Mouse (Mus musculus): ENCODE measurements around the gene Syt1. TPM values are rescaled to one million over a fixed set of nuclear protein-coding genes. Genes with fewer than 3 reads are reported as not detected.

The Syt1 gene
- polyA plus RNA-seq, 1 experiment = 0.67 TPM

DNA sequence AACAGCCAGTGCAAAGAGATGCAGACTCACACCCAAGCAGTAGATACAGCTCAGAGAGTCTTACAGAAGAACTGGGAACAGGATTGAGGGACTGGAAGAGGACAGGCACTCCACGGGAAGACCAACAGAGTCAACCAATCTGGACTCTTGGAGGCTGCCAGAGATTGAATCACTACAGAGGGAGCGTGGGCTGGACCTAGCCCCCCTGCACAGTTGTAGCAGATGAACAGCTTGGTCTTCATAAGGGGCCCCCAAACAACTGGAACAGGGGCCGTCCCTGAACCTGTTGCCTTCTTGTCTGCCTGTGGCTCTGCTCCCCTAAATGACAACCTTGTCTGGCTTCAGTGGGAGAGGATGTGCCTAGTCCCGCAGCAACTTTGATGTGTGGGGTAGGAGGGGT is 375.2 kb downstream of the Syt1 start:
- 79% methylated on average over 4 of the region's 4 CpGs for WGBS
- H3K27me3 ChIP-seq (ENCODE audit: control insufficient read depth, insufficient read depth, low read length) = no peaks in the 10 kb centered on the region
- H3K27ac ChIP-seq (ENCODE audit: insufficient read depth, low read depth, low read length) = no peak overlapping the region
- TF ChIP-seq POLR2A (IDR thresholded peaks at IDR 0.05; ENCODE audit: low read depth, low read length) (no peak), CTCF (IDR thresholded peaks at IDR 0.05; ENCODE audit: extremely low read depth, insufficient read length, insufficient replicate concordance, low read depth, low read length) (no peak)
- no peak overlapping the region for H3K4me3 ChIP-seq (ENCODE audit: low read depth, low read length)
- no peaks in the 10 kb centered on the region for H3K36me3 ChIP-seq (ENCODE audit: control insufficient read depth, insufficient read depth, low read length)
- H3K4me1 ChIP-seq (ENCODE audit: control insufficient read depth, insufficient read depth, insufficient read length, low read length) = no peaks in the 10 kb centered on the region

GRCm38 (mm10) chr10:108630841-108631240 is 379.9 kb downstream of the Syt1 start:
- Histone ChIP-seq H3K27me3 (ENCODE audit: control insufficient read depth, insufficient read depth, low read length) (no peaks in the 10 kb centered on the region), H3K27ac (ENCODE audit: insufficient read depth, low read depth, low read length) (no peak overlapping the region), H3K36me3 (ENCODE audit: control insufficient read depth, insufficient read depth, low read length) (no peaks in the 10 kb centered on the region), H3K4me3 (ENCODE audit: low read depth, low read length) (no peak overlapping the region), H3K4me1 (ENCODE audit: control insufficient read depth, insufficient read depth, insufficient read length, low read length) (no peaks in the 10 kb centered on the region)
- 81% methylated on average over 8 of the region's 8 CpGs for WGBS
- no peak for TF ChIP-seq CTCF (IDR thresholded peaks at IDR 0.05; ENCODE audit: extremely low read depth, insufficient read length, insufficient replicate concordance, low read depth, low read length)
- TF ChIP-seq POLR2A (IDR thresholded peaks at IDR 0.05; ENCODE audit: low read depth, low read length) = no peak

GRCm38 (mm10) chr10:108626404-108626803 is 384.4 kb downstream of the Syt1 start:
- WGBS = 18% methylated on average over 3 of the region's 3 CpGs
- no peaks in the 10 kb centered on the region for H3K36me3 ChIP-seq (ENCODE audit: control insufficient read depth, insufficient read depth, low read length)
- no peaks in the 10 kb centered on the region for H3K27me3 ChIP-seq (ENCODE audit: control insufficient read depth, insufficient read depth, low read length)
- no peaks in the 10 kb centered on the region for H3K4me1 ChIP-seq (ENCODE audit: control insufficient read depth, insufficient read depth, insufficient read length, low read length)
- no peak overlapping the region for H3K27ac ChIP-seq (ENCODE audit: insufficient read depth, low read depth, low read length)
- no peak overlapping the region for H3K4me3 ChIP-seq (ENCODE audit: low read depth, low read length)
- TF ChIP-seq POLR2A (IDR thresholded peaks at IDR 0.05; ENCODE audit: low read depth, low read length) (no peak), CTCF (IDR thresholded peaks at IDR 0.05; ENCODE audit: extremely low read depth, insufficient read length, insufficient replicate concordance, low read depth, low read length) (no peak)

- Histone ChIP-seq H3K27me3 (ENCODE audit: control insufficient read depth, insufficient read depth, low read length) (no peaks in the 10 kb centered on the region), H3K27ac (ENCODE audit: insufficient read depth, low read depth, low read length) (no peak overlapping the region), H3K36me3 (ENCODE audit: control insufficient read depth, insufficient read depth, low read length) (no peaks in the 10 kb centered on the region), H3K4me3 (ENCODE audit: low read depth, low read length) (no peak overlapping the region), H3K4me1 (ENCODE audit: control insufficient read depth, insufficient read depth, insufficient read length, low read length) (no peaks in the 10 kb centered on the region)
- TF ChIP-seq POLR2A (IDR thresholded peaks at IDR 0.05; ENCODE audit: low read depth, low read length) = no peak
- TF ChIP-seq CTCF (IDR thresholded peaks at IDR 0.05; ENCODE audit: extremely low read depth, insufficient read length, insufficient replicate concordance, low read depth, low read length) = no peak
- WGBS = 66% methylated on average over 4 of the region's 4 CpGs
Observed at GRCm38 (mm10) chr10:108623002-108623401, 387.8 kb downstream of the Syt1 start.

- Histone ChIP-seq H3K36me3 (ENCODE audit: control insufficient read depth, insufficient read depth, low read length) (no peaks in the 10 kb centered on the region), H3K27ac (ENCODE audit: insufficient read depth, low read depth, low read length) (no peak overlapping the region), H3K4me3 (ENCODE audit: low read depth, low read length) (no peak overlapping the region), H3K4me1 (ENCODE audit: control insufficient read depth, insufficient read depth, insufficient read length, low read length) (no peaks in the 10 kb centered on the region), H3K27me3 (ENCODE audit: control insufficient read depth, insufficient read depth, low read length) (no peaks in the 10 kb centered on the region)
- TF ChIP-seq CTCF (IDR thresholded peaks at IDR 0.05; ENCODE audit: extremely low read depth, insufficient read length, insufficient replicate concordance, low read depth, low read length) (no peak), POLR2A (IDR thresholded peaks at IDR 0.05; ENCODE audit: low read depth, low read length) (no peak)
- 86% methylated on average over 5 of the region's 5 CpGs for WGBS
Observed at GRCm38 (mm10) chr10:108619861-108620260, 390.9 kb downstream of the Syt1 start.

DNA sequence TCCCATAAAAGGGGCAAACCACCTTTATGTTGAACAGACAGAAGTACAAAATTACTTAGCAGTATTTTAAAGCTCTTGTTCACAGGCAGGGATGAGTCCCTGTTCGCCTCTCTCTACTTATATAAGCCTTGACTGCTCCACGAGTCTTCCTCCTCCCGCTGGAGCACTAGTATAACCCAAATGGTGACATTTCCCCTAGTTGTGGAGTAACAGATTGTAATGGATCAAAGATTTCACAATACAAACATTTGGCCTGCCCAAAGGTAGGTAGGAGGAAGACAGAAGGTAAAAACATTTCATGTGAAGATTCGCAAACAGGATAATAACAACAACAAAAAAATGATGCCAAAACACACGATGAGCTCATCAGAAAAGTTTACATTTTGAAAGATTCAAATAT is 391.6 kb downstream of the Syt1 start:
- 83% methylated on average over 5 of the region's 5 CpGs for WGBS
- no peaks in the 10 kb centered on the region for H3K4me1 ChIP-seq (ENCODE audit: control insufficient read depth, insufficient read depth, insufficient read length, low read length)
- H3K36me3 ChIP-seq (ENCODE audit: control insufficient read depth, insufficient read depth, low read length) = no peaks in the 10 kb centered on the region
- H3K27me3 ChIP-seq (ENCODE audit: control insufficient read depth, insufficient read depth, low read length) = no peaks in the 10 kb centered on the region
- H3K27ac ChIP-seq (ENCODE audit: insufficient read depth, low read depth, low read length) = no peak overlapping the region
- TF ChIP-seq CTCF (IDR thresholded peaks at IDR 0.05; ENCODE audit: extremely low read depth, insufficient read length, insufficient replicate concordance, low read depth, low read length) (no peak), POLR2A (IDR thresholded peaks at IDR 0.05; ENCODE audit: low read depth, low read length) (no peak)
- no peak overlapping the region for H3K4me3 ChIP-seq (ENCODE audit: low read depth, low read length)

- no peak overlapping the region for H3K27ac ChIP-seq (ENCODE audit: insufficient read depth, low read depth, low read length)
- no peaks in the 10 kb centered on the region for H3K4me1 ChIP-seq (ENCODE audit: control insufficient read depth, insufficient read depth, insufficient read length, low read length)
- no peaks in the 10 kb centered on the region for H3K27me3 ChIP-seq (ENCODE audit: control insufficient read depth, insufficient read depth, low read length)
- TF ChIP-seq CTCF (IDR thresholded peaks at IDR 0.05; ENCODE audit: extremely low read depth, insufficient read length, insufficient replicate concordance, low read depth, low read length) = no peak
- no peak for TF ChIP-seq POLR2A (IDR thresholded peaks at IDR 0.05; ENCODE audit: low read depth, low read length)
- no peaks in the 10 kb centered on the region for H3K36me3 ChIP-seq (ENCODE audit: control insufficient read depth, insufficient read depth, low read length)
- no peak overlapping the region for H3K4me3 ChIP-seq (ENCODE audit: low read depth, low read length)
- WGBS = 77% methylated on average over 14 of the region's 14 CpGs
Observed at GRCm38 (mm10) chr10:108610057-108610644, 400.6 kb downstream of the Syt1 start.
